Mouse (Mus musculus): ENCODE results near the gene Celf5.

- TF ChIP-seq CTCF (conservative IDR thresholded peaks at IDR 0.05; ENCODE audit: insufficient read depth, insufficient read length, low read depth, low read length) (no peak), POLR2A (IDR thresholded peaks at IDR 0.05; ENCODE audit: low read depth, low read length) (no peak)
Measured at GRCm38 (mm10) chr10:81460471-81460870, 22.0 kb downstream of the Celf5 start.
